ENCODE assay signal across 20 mouse cellular contexts in genomic region chr12:16379415-16379814, GRCm38 (mm10).
DNase-seq lines count a peak whose midpoint lies in the region; ATAC-seq and TF ChIP-seq lines count a peak whose summit lies in the region.
"Had no signal": no experiment of that assay in that cellular context is flagged by ENCODE, and none has a peak within 500 bp of the region (broad histone marks: within the 10 kb centered on the region; RNA-seq: fewer than 3 reads in every experiment).

No protein-coding gene starts in this region.

- H3K27me3 ChIP-seq in embryonic facial prominence, embryonic 14.5 days (replicated peaks; ENCODE audit: control insufficient read depth, insufficient read depth, low read length), result no peaks in the 10 kb centered on the region
- H3K27me3 ChIP-seq in embryonic facial prominence, embryonic 10.5 days (replicated peaks; ENCODE audit: low read depth, poor library complexity, severe bottlenecking), result no peaks in the 10 kb centered on the region
- H3K27me3 ChIP-seq in midbrain, postnatal 0 days (ENCODE audit: insufficient read depth, low read length), result no peaks in the 10 kb centered on the region
- H3K27me3 ChIP-seq in midbrain, embryonic 13.5 days, result no peaks in the 10 kb centered on the region
- H3K27me3 ChIP-seq: forebrain, embryonic 15.5 days; heart, embryonic 15.5 days; hindbrain, embryonic 15.5 days; liver, embryonic 12.5 days; neural tube, embryonic 13.5 days had no signal

- H3K9ac ChIP-seq in embryonic facial prominence, embryonic 14.5 days (ENCODE audit: low read depth, low read length), result no peak overlapping the region
- H3K9ac ChIP-seq in midbrain, postnatal 0 days (replicated peaks; ENCODE audit: low read length, poor library complexity, severe bottlenecking), result no peak overlapping the region
- H3K9ac ChIP-seq in midbrain, embryonic 13.5 days (replicated peaks), result no peak overlapping the region
- H3K9ac ChIP-seq: forebrain, embryonic 15.5 days; heart, embryonic 15.5 days; hindbrain, embryonic 15.5 days; liver, embryonic 12.5 days; neural tube, embryonic 13.5 days had no signal

- 60% methylated on average over 2 of the region's 2 CpGs for WGBS in embryonic facial prominence, embryonic 14.5 days
- 84% methylated on average over 2 of the region's 2 CpGs for WGBS in embryonic facial prominence, embryonic 10.5 days
- WGBS in midbrain, postnatal 0 days, result 88% methylated on average over 2 of the region's 2 CpGs
- 89% methylated on average over 2 of the region's 2 CpGs for WGBS in midbrain, embryonic 13.5 days

- peak overlapping the region; percentile 40; the same call in 1 of the 2 replicates for H3K27ac ChIP-seq in embryonic facial prominence, embryonic 14.5 days (replicated peaks; ENCODE audit: low read depth, low read length)
- H3K27ac ChIP-seq in embryonic facial prominence, embryonic 10.5 days (replicated peaks), result no peak overlapping the region
- no peak overlapping the region for H3K27ac ChIP-seq in midbrain, postnatal 0 days (ENCODE audit: low read depth, low read length)
- H3K27ac ChIP-seq in midbrain, embryonic 13.5 days, result no peak overlapping the region
- H3K27ac ChIP-seq: forebrain, embryonic 15.5 days; heart, embryonic 15.5 days; hindbrain, embryonic 15.5 days; layer of hippocampus, adult 2 months; left cerebral cortex, adult 2 months; liver, embryonic 12.5 days; midbrain, embryonic 10.5 days; neural tube, embryonic 13.5 days had no signal

- H3K9me3 ChIP-seq in embryonic facial prominence, embryonic 14.5 days (ENCODE audit: control insufficient read depth, low read length), result no peaks in the 10 kb centered on the region
- no peaks in the 10 kb centered on the region for H3K9me3 ChIP-seq in embryonic facial prominence, embryonic 10.5 days
- no peaks in the 10 kb centered on the region for H3K9me3 ChIP-seq in midbrain, postnatal 0 days (ENCODE audit: low read length)
- H3K9me3 ChIP-seq in midbrain, embryonic 13.5 days, result no peaks in the 10 kb centered on the region
- H3K9me3 ChIP-seq: forebrain, embryonic 15.5 days; heart, embryonic 15.5 days; hindbrain, embryonic 15.5 days; liver, embryonic 12.5 days; midbrain, embryonic 10.5 days; neural tube, embryonic 13.5 days had no signal

- DNase-seq in embryonic facial prominence, embryonic 14.5 days (ENCODE audit: low spot score), result peak; percentile 78
- no peak for DNase-seq in embryonic facial prominence, embryonic 10.5 days (ENCODE audit: low spot score)
- DNase-seq in heart, adult 9 months (ENCODE audit: low spot score in 2 of 2), result peak; percentile 25
- no peak for DNase-seq in heart, adult 8-10 months (ENCODE audit: low spot score)
- DNase-seq in midbrain, postnatal 0 days (ENCODE audit: low spot score), result peak; percentile 38
- DNase-seq in heart, postnatal 4 days, result peak; percentile 56
- DNase-seq in MN1 (ENCODE audit: low spot score), result no peak
- DNase-seq: adrenal gland, postnatal 36 days; lung, postnatal 14 days; right cerebral cortex, postnatal 14 days had no signal

- H3K36me3 ChIP-seq in embryonic facial prominence, embryonic 14.5 days (ENCODE audit: control insufficient read depth, insufficient read depth, low read length), result no peaks in the 10 kb centered on the region
- H3K36me3 ChIP-seq in embryonic facial prominence, embryonic 10.5 days (replicated peaks), result no peaks in the 10 kb centered on the region
- H3K36me3 ChIP-seq in midbrain, postnatal 0 days (ENCODE audit: insufficient read depth, low read length), result no peaks in the 10 kb centered on the region
- H3K36me3 ChIP-seq in midbrain, embryonic 13.5 days, result no peaks in the 10 kb centered on the region
- H3K36me3 ChIP-seq: forebrain, embryonic 15.5 days; heart, embryonic 15.5 days; hindbrain, embryonic 15.5 days; liver, embryonic 12.5 days; midbrain, embryonic 10.5 days; neural tube, embryonic 13.5 days had no signal

- no peak for TF ChIP-seq CTCF in midbrain, postnatal 0 days (IDR thresholded peaks at IDR 0.05)

- H3K4me1 ChIP-seq in embryonic facial prominence, embryonic 14.5 days (ENCODE audit: control insufficient read depth, insufficient read depth, low read length), result peaks cover 8% of the 10 kb centered on the region; the same call in 1 of the 2 replicates
- H3K4me1 ChIP-seq in embryonic facial prominence, embryonic 10.5 days, result no peaks in the 10 kb centered on the region
- no peaks in the 10 kb centered on the region for H3K4me1 ChIP-seq in midbrain, postnatal 0 days (ENCODE audit: insufficient read depth, low read length)
- H3K4me1 ChIP-seq in midbrain, embryonic 13.5 days (replicated peaks), result no peaks in the 10 kb centered on the region
- H3K4me1 ChIP-seq: forebrain, embryonic 15.5 days; hindbrain, embryonic 15.5 days; liver, embryonic 12.5 days; midbrain, embryonic 10.5 days; neural tube, embryonic 13.5 days had no signal

- ATAC-seq in embryonic facial prominence, embryonic 14.5 days (ENCODE audit: low read depth), result 0 out of 2 replicates have a peak, but pooled peaks have one; percentile 19
- ATAC-seq in midbrain, postnatal 0 days (ENCODE audit: low FRiP score), result no peak
- ATAC-seq in midbrain, embryonic 13.5 days, result no peak
- ATAC-seq: forebrain, embryonic 15.5 days; intestine, postnatal 0 days; liver, embryonic 12.5 days had no signal

- no peak overlapping the region for H3K4me3 ChIP-seq in embryonic facial prominence, embryonic 14.5 days (ENCODE audit: low read depth, low read length)
- no peak overlapping the region for H3K4me3 ChIP-seq in embryonic facial prominence, embryonic 10.5 days
- H3K4me3 ChIP-seq in midbrain, postnatal 0 days (ENCODE audit: low read depth, low read length), result no peak overlapping the region
- H3K4me3 ChIP-seq in midbrain, embryonic 13.5 days (replicated peaks), result no peak overlapping the region
- H3K4me3 ChIP-seq: forebrain, embryonic 15.5 days; heart, embryonic 15.5 days; hindbrain, embryonic 15.5 days; layer of hippocampus, adult 2 months; left cerebral cortex, adult 2 months; liver, embryonic 12.5 days; midbrain, embryonic 10.5 days; neural tube, embryonic 13.5 days had no signal

- H3K4me2 ChIP-seq in embryonic facial prominence, embryonic 14.5 days (ENCODE audit: low read depth, low read length), result no peak overlapping the region
- no peak overlapping the region for H3K4me2 ChIP-seq in midbrain, postnatal 0 days (ENCODE audit: low read depth, low read length, poor library complexity, severe bottlenecking)
- no peak overlapping the region for H3K4me2 ChIP-seq in midbrain, embryonic 13.5 days (replicated peaks)
- H3K4me2 ChIP-seq: forebrain, embryonic 15.5 days; heart, embryonic 15.5 days; hindbrain, embryonic 15.5 days; liver, embryonic 12.5 days; neural tube, embryonic 13.5 days had no signal

Comparison
In these comparisons a context has a peak if more than half of its experiments do, and no peak if none do; other contexts are left out.
1. DNase-seq: peak in embryonic facial prominence, embryonic 14.5 days (single experiment), heart, adult 9 months (2 of 2), midbrain, postnatal 0 days (single experiment) and heart, postnatal 4 days (single experiment); none in embryonic facial prominence, embryonic 10.5 days (single experiment), heart, adult 8-10 months (single experiment) and MN1 (single experiment).